Mouse (Mus musculus) central nervous system, embryonic 14 days (tissue): ENCODE data around the gene Olfr1284. TPM values are rescaled to one million over a fixed set of nuclear protein-coding genes. Genes with fewer than 3 reads are reported as not detected.

ENCODE experiments used
- polyA plus RNA-seq: library from polyadenylated mRNA; depleted of rRNA; stranded (reverse); fragments of >200 nt; gene quantifications from 2 replicates; pipeline ENCODE4 v1.2.3, GENCODE M21; 2012; rRNA removed

The Olfr1284 gene
- not detected in 2 replicates for polyA plus RNA-seq

DNA sequence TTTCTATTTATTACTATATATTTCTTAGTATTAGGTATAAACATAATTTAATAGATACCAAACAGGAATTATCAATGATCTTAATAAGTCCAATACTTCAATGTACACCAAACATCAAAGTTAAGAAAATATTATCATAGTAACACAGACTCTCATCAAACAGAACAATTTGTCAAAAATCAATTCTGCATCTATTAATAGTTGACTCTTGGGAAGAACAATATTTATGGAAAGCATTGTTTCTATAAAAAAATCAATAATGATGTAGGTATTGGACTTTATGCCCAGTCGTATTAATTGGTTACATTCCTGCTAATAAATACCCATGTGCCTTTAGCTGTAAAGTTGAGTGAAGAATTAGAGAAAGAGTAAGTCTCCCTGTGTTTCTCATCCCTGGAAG, at the start of gene Olfr1284:
TSS of gene Olfr1284 (plus strand) at position 301 of the 400 bp plus-strand sequence.

DNA sequence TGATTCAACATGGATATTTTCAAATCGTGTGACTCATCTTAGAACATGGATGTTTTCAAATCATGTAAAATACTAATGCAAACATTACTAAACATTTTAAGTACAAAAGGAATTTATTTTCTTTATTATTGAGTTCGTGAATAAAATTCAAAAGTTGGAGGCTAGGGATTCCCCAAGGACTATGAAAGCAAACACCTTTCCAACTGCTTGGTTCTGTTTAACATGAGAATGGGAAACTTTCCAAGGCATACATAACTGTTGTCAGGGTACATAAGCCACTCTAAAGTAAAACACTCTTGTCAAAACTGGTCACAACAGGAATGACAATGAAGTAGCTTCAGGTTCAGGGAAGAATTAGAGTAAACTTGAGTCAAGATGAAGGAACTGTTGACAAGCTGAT, 49.1 kb upstream of the Olfr1284 start, which contains the start of gene Olfr1281:
TSS of gene Olfr1281 (plus strand) at position 301 of the 400 bp plus-strand sequence.

GRCm38 (mm10) chr2:111335976-111336375, 39.3 kb upstream of the Olfr1284 start, which contains the start of gene Olfr1282:
Gene Olfr1282 (minus strand): TSS chr2:111336076.

DNA sequence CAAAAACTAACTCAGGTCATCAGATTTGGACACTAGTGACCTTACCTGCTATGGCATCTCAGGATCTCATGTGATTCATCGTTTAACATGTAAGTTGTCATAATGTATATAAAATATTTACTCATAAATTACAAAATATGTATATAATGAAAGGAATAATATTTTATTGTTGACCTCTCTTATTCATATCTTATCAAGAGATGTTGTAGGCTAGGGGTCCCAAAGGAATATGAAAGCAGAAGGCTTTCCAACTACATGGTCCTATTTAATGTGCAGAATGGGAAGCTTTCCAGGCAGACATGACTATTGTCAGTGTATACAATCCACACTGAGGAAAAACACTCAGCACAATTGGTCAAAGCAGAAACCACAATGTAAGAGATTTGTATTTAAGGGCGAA, 8.8 kb upstream of the Olfr1284 start, which contains the start of gene Olfr1283:
TSS of gene Olfr1283 (plus strand) at position 301 of the 400 bp plus-strand sequence.

DNA sequence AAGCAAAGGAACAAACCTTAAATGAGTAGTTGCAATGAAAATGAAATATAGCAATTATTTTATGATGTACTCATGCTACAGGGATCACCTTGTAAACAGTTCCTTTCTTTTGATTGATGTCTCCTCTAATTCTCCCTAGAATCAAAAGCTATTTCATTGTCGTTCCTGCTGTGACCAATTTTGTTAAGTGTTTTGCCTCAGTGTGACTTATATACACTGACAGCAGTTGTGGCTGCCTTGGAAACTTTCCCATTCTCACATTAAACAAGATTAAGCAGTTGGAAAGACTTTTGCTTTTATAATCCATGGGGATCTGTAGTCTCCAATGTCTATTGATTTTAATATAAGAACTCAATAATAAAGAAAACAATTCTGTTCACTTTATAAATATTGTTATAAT, 47.6 kb downstream of the Olfr1284 start, which contains the start of gene Olfr1286:
TSS of gene Olfr1286 (minus strand) at position 185 of the 400 bp plus-strand sequence.

Other genes starting within 250 kb of the Olfr1284 start
- gene Gm15130, start 222.6 kb upstream of the Olfr1284 start, polyA plus RNA-seq, result not detected in 2 replicates
- not detected in 2 replicates for gene 4930430A15Rik, start 145.9 kb upstream of the Olfr1284 start, polyA plus RNA-seq
- gene Olfr1275, start 140.2 kb upstream of the Olfr1284 start, polyA plus RNA-seq, result not detected in 2 replicates
- gene Olfr1276, start 121.0 kb upstream of the Olfr1284 start, polyA plus RNA-seq, result not detected in 2 replicates
- gene Olfr1277, start 101.4 kb upstream of the Olfr1284 start, polyA plus RNA-seq, result not detected in 2 replicates
- not detected in 2 replicates for gene Olfr1278, start 85.4 kb upstream of the Olfr1284 start, polyA plus RNA-seq
- gene Olfr1279, start 74.9 kb upstream of the Olfr1284 start, polyA plus RNA-seq, result not detected in 2 replicates
- not detected in 2 replicates for gene Olfr1280, start 61.5 kb upstream of the Olfr1284 start, polyA plus RNA-seq
- not detected in 2 replicates for gene Olfr1281, start 49.0 kb upstream of the Olfr1284 start, polyA plus RNA-seq
- gene Olfr1282, start 39.4 kb upstream of the Olfr1284 start, polyA plus RNA-seq, result not detected in 2 replicates
- gene Olfr1283, start 8.7 kb upstream of the Olfr1284 start, polyA plus RNA-seq, result not detected in 2 replicates
- gene Olfr1286, start 47.6 kb downstream of the Olfr1284 start, polyA plus RNA-seq, result not detected in 2 replicates
- gene Olfr1287, start 73.6 kb downstream of the Olfr1284 start, polyA plus RNA-seq, result not detected in 2 replicates
- gene Olfr1288, start 98.6 kb downstream of the Olfr1284 start, polyA plus RNA-seq, result not detected in 2 replicates
- gene Olfr1289, start 105.3 kb downstream of the Olfr1284 start, polyA plus RNA-seq, result not detected in 2 replicates
- gene Olfr1290, start 118.3 kb downstream of the Olfr1284 start, polyA plus RNA-seq, result not detected in 2 replicates
- gene Olfr1291-ps1, start 121.7 kb downstream of the Olfr1284 start, polyA plus RNA-seq, result not detected in 2 replicates
- gene Olfr1293-ps, start 149.7 kb downstream of the Olfr1284 start, polyA plus RNA-seq, result not detected in 2 replicates
- gene Olfr1294, start 164.8 kb downstream of the Olfr1284 start, polyA plus RNA-seq, result not detected in 2 replicates
- gene Olfr1295, start 194.2 kb downstream of the Olfr1284 start, polyA plus RNA-seq, result not detected in 2 replicates